Mouse (Mus musculus) stomach, postnatal 0 days (tissue): ENCODE results near the gene Iqub. TPM values are rescaled to one million over a fixed set of nuclear protein-coding genes. Genes with fewer than 3 reads are reported as not detected.

Source experiments
- ATAC-seq: fragments of 200-750 bp; cut with Nextera tagmentation; 2 replicates; pipeline ENCODE4 v1.8.0; 2017; ENCODE audit not compliant: low FRiP score, low TSS enrichment
- DNase-seq: peaks from one replicate; pipeline ENCODE4 v3.0.0-alpha.2; 2016; ENCODE audit warnings: low spot score
- H3K27ac ChIP-seq: fragments of 300-500 bp; sonication (generic); replicated peaks from 2 replicates; pipeline ENCODE4 v1.5.1; 2014; ENCODE audit warnings: mild to moderate bottlenecking, control low read depth
- H3K27me3 ChIP-seq: fragments of 300-500 bp; sonication (generic); 2 replicates; pipeline ENCODE4 v1.6.1; 2014; ENCODE audit warnings: low read length; ENCODE audit not compliant: control insufficient read depth, insufficient read depth
- H3K36me3 ChIP-seq: fragments of 300-500 bp; sonication (generic); 2 replicates; pipeline ENCODE4 v1.6.1; 2014; ENCODE audit warnings: low read length, mixed read lengths; ENCODE audit not compliant: control insufficient read depth, insufficient read depth
- H3K4me1 ChIP-seq: fragments of 300-500 bp; sonication (generic); replicated peaks from 2 replicates; pipeline ENCODE4 v1.6.1; 2014; ENCODE audit warnings: antibody characterized with exemption; ENCODE audit not compliant: control insufficient read depth, insufficient read depth
- H3K4me2 ChIP-seq: fragments of 300-500 bp; sonication (generic); replicated peaks from 2 replicates; pipeline ENCODE4 v1.6.1; 2014; ENCODE audit warnings: low read depth, mild to moderate bottlenecking, control low read depth, moderate library complexity
- H3K4me3 ChIP-seq: fragments of 300-500 bp; sonication (generic); 2 replicates; pipeline ENCODE4 v1.5.1; 2014; ENCODE audit warnings: low read depth, low read length, control low read depth
- H3K9ac ChIP-seq: fragments of 300-500 bp; sonication (generic); 2 replicates; pipeline ENCODE4 v1.6.1; 2014; ENCODE audit warnings: mild to moderate bottlenecking, low read length, control low read depth, mixed read lengths
- H3K9me3 ChIP-seq: fragments of 300-500 bp; sonication (generic); 2 replicates; pipeline ENCODE4 v1.6.1; 2016; ENCODE audit warnings: low read length; ENCODE audit not compliant: control insufficient read depth
- CTCF ChIP-seq: IDR thresholded peaks from 2 replicates; pipeline ENCODE4 v1.5.1; 2016; ENCODE audit warnings: antibody characterized with exemption, low read depth, mild to moderate bottlenecking, moderate library complexity
- EP300 ChIP-seq: optimal IDR thresholded peaks from 2 replicates; pipeline ENCODE3; 2016; ENCODE audit warnings: antibody characterized with exemption
- WGBS: fragments of 180-500 bp; shearing (Covaris S2); extraction: QIAGEN DNeasy Blood & Tissue Kit; methylation state at CpG from one replicate; pipeline ENCODE4 v1.1.7; 2014; 5-methylcytosine and 5-hydroxymethylcytosine counted together
- polyA plus RNA-seq: library from polyadenylated mRNA; unstranded; fragments of >200 nt; fragmentation: Nextera tagmentation; extraction: Ambion mirVana; gene quantifications from 2 replicates; pipeline ENCODE4 v1.2.1, GENCODE M21; 2015

The Iqub gene
- polyA plus RNA-seq, 1 experiment from 2014 or later: not detected

DNA sequence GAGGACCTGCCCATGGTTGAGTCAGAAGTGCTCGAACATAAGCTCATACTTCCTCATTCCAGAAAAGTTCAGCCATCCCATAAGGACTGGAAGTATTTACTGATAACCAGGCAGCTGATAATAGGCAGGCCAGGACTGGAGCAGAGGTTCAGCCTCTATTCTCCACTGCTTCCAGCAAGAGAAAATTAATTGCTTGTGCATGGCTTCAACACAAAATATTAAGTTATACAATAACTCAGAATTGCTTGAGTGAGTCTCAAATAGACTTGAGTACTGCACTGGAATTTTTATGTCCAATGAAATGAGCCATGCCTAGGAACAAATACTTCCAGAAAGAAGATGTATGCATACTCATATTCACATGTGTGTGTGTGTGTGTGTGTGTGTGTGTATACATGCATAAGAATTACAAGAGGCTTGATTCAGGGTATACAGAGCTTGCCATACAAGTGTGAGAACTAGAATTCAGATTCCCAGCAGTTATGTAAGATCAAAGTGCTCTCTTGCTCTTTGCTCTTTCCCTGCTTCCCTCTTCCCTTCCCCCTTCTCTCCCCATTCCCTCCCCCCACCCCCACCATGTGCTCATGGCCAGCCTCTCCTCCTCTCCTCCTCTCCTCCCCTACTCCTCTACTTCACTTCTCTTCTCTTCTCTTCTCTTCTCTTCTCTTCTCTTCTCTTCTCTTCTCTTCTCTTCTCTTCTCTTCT lies 32.0 kb upstream of the Iqub start:
- WGBS: 40% methylated on average over 1 of the region's 1 CpGs
- Histone ChIP-seq H3K27ac (peak overlapping the region; percentile 69), H3K4me2 (no peak overlapping the region), H3K36me3 (no peaks in the 10 kb centered on the region), H3K27me3 (no peaks in the 10 kb centered on the region), H3K9ac (no peak overlapping the region), H3K4me3 (no peak overlapping the region), H3K9me3 (no peaks in the 10 kb centered on the region), H3K4me1 (no peaks in the 10 kb centered on the region)
- DNase-seq (peak; percentile 34), ATAC-seq (peak; percentile 99)
- TF ChIP-seq EP300 (no peak), CTCF (no peak)

GRCm38 (mm10) chr6:24543119-24543591 lies 28.3 kb upstream of the Iqub start:
- TF ChIP-seq EP300: no peak
- TF ChIP-seq CTCF: no peak
- Histone ChIP-seq H3K9ac (no peak overlapping the region), H3K4me2 (no peak overlapping the region), H3K27me3 (no peaks in the 10 kb centered on the region), H3K27ac (no peak overlapping the region), H3K9me3 (no peaks in the 10 kb centered on the region), H3K36me3 (no peaks in the 10 kb centered on the region), H3K4me3 (no peak overlapping the region), H3K4me1 (no peaks in the 10 kb centered on the region)
- no peak for ATAC-seq
- no peak for DNase-seq
- whole genome bisulfite sequencing: 64% methylated on average over 6 of the region's 6 CpGs

- no peak overlapping the region for H3K27ac ChIP-seq
- H3K9ac ChIP-seq: no peak overlapping the region
- no peak for TF ChIP-seq CTCF
- TF ChIP-seq EP300: no peak
- H3K4me3 ChIP-seq: no peak overlapping the region
- no peak overlapping the region for H3K4me2 ChIP-seq
- no peak for DNase-seq
- no peaks in the 10 kb centered on the region for H3K27me3 ChIP-seq
- H3K4me1 ChIP-seq: no peaks in the 10 kb centered on the region
- H3K36me3 ChIP-seq: no peaks in the 10 kb centered on the region
- H3K9me3 ChIP-seq: no peaks in the 10 kb centered on the region
- no peak for ATAC-seq
Observed at GRCm38 (mm10) chr6:24542393-24542792, 27.5 kb upstream of the Iqub start.

- no peak for DNase-seq
- H3K36me3 ChIP-seq: no peaks in the 10 kb centered on the region
- H3K9me3 ChIP-seq: no peaks in the 10 kb centered on the region
- H3K27ac ChIP-seq: no peak overlapping the region
- no peak overlapping the region for H3K9ac ChIP-seq
- no peaks in the 10 kb centered on the region for H3K4me1 ChIP-seq
- H3K27me3 ChIP-seq: no peaks in the 10 kb centered on the region
- ATAC-seq: no peak
- H3K4me2 ChIP-seq: no peak overlapping the region
- no peak for TF ChIP-seq CTCF
- TF ChIP-seq EP300: no peak
- WGBS: 61% methylated on average over 4 of the region's 4 CpGs
- H3K4me3 ChIP-seq: no peak overlapping the region
Observed at GRCm38 (mm10) chr6:24540106-24540505, 25.2 kb upstream of the Iqub start.

- no peak for TF ChIP-seq EP300
- no peak for TF ChIP-seq CTCF
- H3K4me1 ChIP-seq: no peaks in the 10 kb centered on the region
- no peak overlapping the region for H3K4me2 ChIP-seq
- H3K27ac ChIP-seq: no peak overlapping the region
- 91% methylated on average over 3 of the region's 3 CpGs for WGBS
- ATAC-seq: no peak
- no peak overlapping the region for H3K9ac ChIP-seq
- H3K9me3 ChIP-seq: no peaks in the 10 kb centered on the region
- no peak overlapping the region for H3K4me3 ChIP-seq
- H3K36me3 ChIP-seq: no peaks in the 10 kb centered on the region
- DNase-seq: no peak
- H3K27me3 ChIP-seq: no peaks in the 10 kb centered on the region
Observed at GRCm38 (mm10) chr6:24538435-24538834, 23.6 kb upstream of the Iqub start.

DNA sequence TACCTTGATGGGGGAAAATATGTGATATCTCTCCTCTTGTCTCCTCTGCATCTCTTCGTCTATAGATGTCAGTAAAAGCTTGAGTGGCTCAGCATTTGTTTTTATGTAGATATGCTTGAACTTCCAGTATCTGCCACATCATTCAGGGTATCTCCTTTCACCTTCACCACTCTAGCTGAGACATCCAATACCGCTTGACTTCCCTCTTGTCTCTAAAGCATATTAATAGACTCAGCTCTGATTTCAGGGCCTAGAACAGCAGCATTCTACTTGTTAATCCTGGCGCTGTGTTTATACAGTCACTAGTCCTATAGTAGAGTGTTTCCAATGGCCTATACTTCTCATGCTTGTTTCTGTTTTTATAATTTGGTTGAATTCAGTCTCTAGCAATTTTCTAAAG lies 17.9 kb upstream of the Iqub start:
- Histone ChIP-seq H3K4me1 (peaks cover 2% of the 10 kb centered on the region; the same call in 1 of the 2 replicates), H3K4me2 (no peak overlapping the region), H3K9ac (no peak overlapping the region), H3K27me3 (no peaks in the 10 kb centered on the region), H3K36me3 (no peaks in the 10 kb centered on the region), H3K27ac (no peak overlapping the region), H3K9me3 (no peaks in the 10 kb centered on the region), H3K4me3 (no peak overlapping the region)
- TF ChIP-seq EP300: no peak
- TF ChIP-seq CTCF: no peak
- DNase-seq (no peak), ATAC-seq (no peak)
- WGBS: 76% methylated on average over 3 of the region's 3 CpGs
